Mouse (Mus musculus): ENCODE results near the gene Cdk18. TPM values are rescaled to one million over a fixed set of nuclear protein-coding genes. Genes with fewer than 3 reads are reported as not detected.

The Cdk18 gene
- total RNA-seq, 1 experiment: 9.6 TPM

DNA sequence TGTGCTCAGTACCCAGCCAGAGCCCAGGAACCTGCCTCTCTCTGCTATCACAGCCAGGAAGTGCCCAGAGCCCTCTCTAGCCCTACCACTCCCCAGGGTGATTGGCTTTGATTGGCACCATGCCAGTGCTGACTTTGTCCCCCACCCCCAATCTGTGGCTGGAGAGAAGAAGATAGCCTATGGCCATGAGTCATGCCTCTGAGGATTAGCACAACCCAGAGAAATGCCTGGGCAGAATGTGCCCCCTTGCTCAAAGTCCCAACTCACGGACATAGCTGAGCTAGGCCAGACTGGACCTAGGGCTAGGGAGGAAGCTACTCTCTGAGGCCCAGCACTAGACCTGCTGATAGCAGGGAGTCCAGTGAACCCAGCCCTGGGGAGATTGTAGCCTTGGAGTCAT, 10.7 kb upstream of the Cdk18 start:
- Histone ChIP-seq H3K4me1 (ENCODE audit: control insufficient read depth in 2 of 2, insufficient read depth in 2 of 2, low read length in 2 of 2, poor library complexity in 1 of 2) (peaks cover 4 to 11% of the 10 kb centered on the region in 2 experiments; a peak in 3 of 4 replicates), H3K27ac (ENCODE audit: insufficient read depth, low read depth, low read length, poor library complexity, severe bottlenecking) (no peak overlapping the region), H3K36me3 (ENCODE audit: control insufficient read depth, insufficient read depth, low read length, poor library complexity, severe bottlenecking) (no peaks in the 10 kb centered on the region), H3K4me3 (ENCODE audit: insufficient read depth in 1 of 2, low read depth in 1 of 2, low read length in 2 of 2, poor library complexity in 1 of 2, severe bottlenecking in 1 of 2) (no peak overlapping the region), H3K9ac (ENCODE audit: insufficient read depth, low read depth, low read length, poor library complexity, severe bottlenecking) (no peak overlapping the region), H3K9me3 (ENCODE audit: control insufficient read depth, insufficient read depth, low read depth, low read length) (no peaks in the 10 kb centered on the region)
- in situ Hi-C loops (cut with MboI; ENCODE audit: low sequenced_read_pairs in 2 of 2, unreplicated experiment in 2 of 2): no loop called here
- TF ChIP-seq CHD2 (IDR thresholded peaks at IDR 0.05; ENCODE audit: low read depth, low read length) (no peak), HCFC1 (IDR thresholded peaks at IDR 0.05; ENCODE audit: borderline replicate concordance, insufficient read depth, low read length) (no peak), MAFK (IDR thresholded peaks at IDR 0.05; ENCODE audit: insufficient read depth, low read depth, low read length) (no peak), ZC3H11A (IDR thresholded peaks at IDR 0.05; ENCODE audit: borderline replicate concordance, low read depth, low read length) (no peak), ZNF384 (IDR thresholded peaks at IDR 0.05; ENCODE audit: low read depth, low read length) (no peak)
- DNase-seq (ENCODE audit: low read depth, low spot score): no peak

DNA sequence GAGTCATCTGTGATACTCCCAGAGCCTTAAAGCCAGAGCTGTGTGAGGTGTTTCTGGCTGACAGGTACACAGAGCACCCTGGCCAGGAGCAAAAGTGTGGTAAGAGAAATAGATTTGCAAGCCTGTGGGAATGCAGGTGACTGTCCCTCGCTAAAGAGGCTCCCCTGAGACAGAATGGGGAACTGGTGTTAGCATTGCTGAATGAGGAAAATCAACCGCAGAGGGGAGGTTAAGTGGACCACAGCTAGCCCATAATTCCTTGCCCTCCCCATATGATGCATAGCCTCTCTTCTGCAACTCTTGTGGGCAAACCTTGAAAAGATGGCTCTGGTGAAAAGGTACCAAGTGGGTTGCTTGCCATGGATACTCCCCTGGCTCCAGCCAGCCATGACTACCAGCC, 9.9 kb upstream of the Cdk18 start:
- in situ Hi-C loops (cut with MboI; ENCODE audit: low sequenced_read_pairs in 2 of 2, unreplicated experiment in 2 of 2): no loop called here

DNA sequence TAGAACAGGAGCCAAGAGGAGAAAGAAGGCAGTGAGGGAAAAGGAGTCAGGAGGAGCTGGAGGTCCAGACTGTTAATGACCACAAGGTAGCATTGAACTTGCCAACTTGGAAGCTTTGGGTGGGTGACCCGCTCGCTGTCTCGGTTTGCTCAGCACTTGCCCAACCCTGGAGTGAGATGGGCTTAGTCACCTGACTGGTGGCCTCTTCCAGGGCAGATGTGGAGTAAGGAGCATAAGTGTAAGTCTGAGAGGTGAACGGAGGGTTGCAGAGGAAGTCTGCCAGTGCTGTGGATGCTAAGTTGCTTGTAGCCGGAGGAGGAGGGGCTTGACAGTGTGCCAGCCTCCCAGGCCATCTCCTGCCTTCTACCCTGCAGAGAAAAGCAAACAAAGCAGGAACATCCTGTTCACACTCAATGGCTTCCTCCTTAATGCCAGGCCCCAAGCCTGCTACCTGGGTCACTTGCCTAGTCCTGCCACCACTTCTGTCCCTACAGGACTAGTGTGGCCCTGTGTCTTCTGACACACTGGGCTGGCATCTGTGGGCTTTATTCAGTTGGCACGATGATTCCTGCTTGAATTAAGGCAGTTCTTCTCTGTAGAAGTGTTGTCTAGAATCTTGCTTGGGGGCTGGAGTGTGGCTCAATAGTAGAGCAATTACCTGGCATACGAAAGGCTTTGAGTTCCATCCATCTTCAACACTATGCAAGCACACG, 6.6 kb upstream of the Cdk18 start:
- Histone ChIP-seq H3K4me3 (ENCODE audit: insufficient read depth in 1 of 2, low read depth in 1 of 2, low read length in 2 of 2, poor library complexity in 1 of 2, severe bottlenecking in 1 of 2) (no peak overlapping the region), H3K36me3 (ENCODE audit: control insufficient read depth, insufficient read depth, low read length, poor library complexity, severe bottlenecking) (no peaks in the 10 kb centered on the region), H3K4me1 (ENCODE audit: control insufficient read depth in 2 of 2, insufficient read depth in 2 of 2, low read length in 2 of 2, poor library complexity in 1 of 2) (no peaks in the 10 kb centered on the region), H3K9me3 (ENCODE audit: control insufficient read depth, insufficient read depth, low read depth, low read length) (no peaks in the 10 kb centered on the region), H3K27ac (ENCODE audit: insufficient read depth, low read depth, low read length, poor library complexity, severe bottlenecking) (no peak overlapping the region), H3K9ac (ENCODE audit: insufficient read depth, low read depth, low read length, poor library complexity, severe bottlenecking) (no peak overlapping the region)
- DNase-seq (ENCODE audit: low read depth, low spot score): no peak
- in situ Hi-C loops (cut with MboI; ENCODE audit: low sequenced_read_pairs in 2 of 2, unreplicated experiment in 2 of 2): no loop called here
- TF ChIP-seq ZC3H11A (IDR thresholded peaks at IDR 0.05; ENCODE audit: borderline replicate concordance, low read depth, low read length) (no peak), MAFK (IDR thresholded peaks at IDR 0.05; ENCODE audit: insufficient read depth, low read depth, low read length) (no peak), ZNF384 (IDR thresholded peaks at IDR 0.05; ENCODE audit: low read depth, low read length) (no peak), HCFC1 (IDR thresholded peaks at IDR 0.05; ENCODE audit: borderline replicate concordance, insufficient read depth, low read length) (no peak), CHD2 (IDR thresholded peaks at IDR 0.05; ENCODE audit: low read depth, low read length) (no peak)

More for the DNA sequence above, 9.9 kb upstream of the Cdk18 start:
- no peak for DNase-seq (ENCODE audit: low read depth, low spot score)
- Histone ChIP-seq H3K4me1 (ENCODE audit: control insufficient read depth in 2 of 2, insufficient read depth in 2 of 2, low read length in 2 of 2, poor library complexity in 1 of 2) (peaks cover 4 to 11% of the 10 kb centered on the region in 2 experiments; a peak in 3 of 4 replicates), H3K36me3 (ENCODE audit: control insufficient read depth, insufficient read depth, low read length, poor library complexity, severe bottlenecking) (no peaks in the 10 kb centered on the region), H3K9ac (ENCODE audit: insufficient read depth, low read depth, low read length, poor library complexity, severe bottlenecking) (no peak overlapping the region), H3K9me3 (ENCODE audit: control insufficient read depth, insufficient read depth, low read depth, low read length) (no peaks in the 10 kb centered on the region), H3K4me3 (ENCODE audit: insufficient read depth in 1 of 2, low read depth in 1 of 2, low read length in 2 of 2, poor library complexity in 1 of 2, severe bottlenecking in 1 of 2) (no peak overlapping the region), H3K27ac (ENCODE audit: insufficient read depth, low read depth, low read length, poor library complexity, severe bottlenecking) (no peak overlapping the region)
- TF ChIP-seq ZC3H11A (IDR thresholded peaks at IDR 0.05; ENCODE audit: borderline replicate concordance, low read depth, low read length) (no peak), HCFC1 (IDR thresholded peaks at IDR 0.05; ENCODE audit: borderline replicate concordance, insufficient read depth, low read length) (no peak), CHD2 (IDR thresholded peaks at IDR 0.05; ENCODE audit: low read depth, low read length) (no peak), MAFK (IDR thresholded peaks at IDR 0.05; ENCODE audit: insufficient read depth, low read depth, low read length) (no peak), ZNF384 (IDR thresholded peaks at IDR 0.05; ENCODE audit: low read depth, low read length) (no peak)

DNA sequence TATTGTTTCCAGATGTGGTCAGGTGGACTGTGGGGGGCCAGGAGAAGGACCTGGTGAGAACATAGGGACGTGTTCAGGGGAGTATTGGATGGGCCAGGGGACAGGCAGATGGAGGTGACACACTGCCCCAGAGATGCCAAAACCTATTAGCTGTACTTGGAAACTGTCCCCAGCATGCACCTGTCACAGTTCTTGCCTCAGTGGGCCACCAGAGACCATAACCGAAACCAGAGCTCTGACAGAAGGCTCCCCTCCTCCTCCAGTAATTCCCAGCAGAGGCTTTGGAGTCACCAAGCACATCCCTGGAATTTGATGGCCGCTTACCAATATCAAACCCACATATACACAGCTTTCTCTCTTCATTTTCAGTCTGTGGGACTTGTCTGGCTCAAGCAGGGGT, 5.4 kb upstream of the Cdk18 start:
- TF ChIP-seq HCFC1 (IDR thresholded peaks at IDR 0.05; ENCODE audit: borderline replicate concordance, insufficient read depth, low read length) (no peak), ZNF384 (IDR thresholded peaks at IDR 0.05; ENCODE audit: low read depth, low read length) (no peak), ZC3H11A (IDR thresholded peaks at IDR 0.05; ENCODE audit: borderline replicate concordance, low read depth, low read length) (no peak), CHD2 (IDR thresholded peaks at IDR 0.05; ENCODE audit: low read depth, low read length) (no peak), MAFK (IDR thresholded peaks at IDR 0.05; ENCODE audit: insufficient read depth, low read depth, low read length) (no peak)
- Histone ChIP-seq H3K9me3 (ENCODE audit: control insufficient read depth, insufficient read depth, low read depth, low read length) (no peaks in the 10 kb centered on the region), H3K9ac (ENCODE audit: insufficient read depth, low read depth, low read length, poor library complexity, severe bottlenecking) (no peak overlapping the region), H3K36me3 (ENCODE audit: control insufficient read depth, insufficient read depth, low read length, poor library complexity, severe bottlenecking) (no peaks in the 10 kb centered on the region), H3K27ac (ENCODE audit: insufficient read depth, low read depth, low read length, poor library complexity, severe bottlenecking) (no peak overlapping the region), H3K4me1 (ENCODE audit: control insufficient read depth in 2 of 2, insufficient read depth in 2 of 2, low read length in 2 of 2, poor library complexity in 1 of 2) (peaks cover 0 to 2% of the 10 kb centered on the region in 2 experiments; a peak in 3 of 4 replicates), H3K4me3 (ENCODE audit: insufficient read depth in 1 of 2, low read depth in 1 of 2, low read length in 2 of 2, poor library complexity in 1 of 2, severe bottlenecking in 1 of 2) (no peak overlapping the region)
- DNase-seq (ENCODE audit: low read depth, low spot score): no peak
- in situ Hi-C loops (cut with MboI; ENCODE audit: low sequenced_read_pairs in 2 of 2, unreplicated experiment in 2 of 2): no loop called here
